Mouse (Mus musculus) limb, embryonic 11.5 days (tissue): ENCODE measurements around the gene Angptl8. TPM values are rescaled to one million over a fixed set of nuclear protein-coding genes. Genes with fewer than 3 reads are reported as not detected.
"Not testable (repeated sequence)": the region's sequence is repeated elsewhere in the genome, so short reads cannot be mapped to it uniquely, and the experiment has no call there.

Experiments
- ATAC-seq: fragments of 200-750 bp; cut with Nextera tagmentation; 2 replicates; pipeline ENCODE4 v1.8.0; 2017; ENCODE audit warnings: low read depth; ENCODE audit not compliant: insufficient number of reproducible peaks, low FRiP score, low TSS enrichment
- DNase-seq: peaks from one replicate; pipeline ENCODE4 v3.0.0-alpha.2; 2015; ENCODE audit warnings: low spot score
- H3K27ac ChIP-seq: fragments of 300-500 bp; sonication (generic); replicated peaks from 2 replicates; pipeline ENCODE4 v1.5.1; 2014; ENCODE audit warnings: low read depth, mild to moderate bottlenecking, low read length
- H3K27me3 ChIP-seq: fragments of 300-500 bp; sonication (generic); 2 replicates; pipeline ENCODE4 v1.6.1; 2014; ENCODE audit warnings: mild to moderate bottlenecking, low read length, mixed read lengths; ENCODE audit not compliant: control insufficient read depth, insufficient read depth
- H3K36me3 ChIP-seq: fragments of 300-500 bp; sonication (generic); 2 replicates; pipeline ENCODE4 v1.6.1; 2014; ENCODE audit warnings: mild to moderate bottlenecking, low read length, moderate library complexity, mixed read lengths; ENCODE audit not compliant: control insufficient read depth, insufficient read depth
- H3K4me1 ChIP-seq: fragments of 300-500 bp; sonication (generic); 2 replicates; pipeline ENCODE4 v1.6.1; 2014; ENCODE audit warnings: low read length, mixed read lengths; ENCODE audit not compliant: control insufficient read depth, insufficient read depth
- H3K4me2 ChIP-seq: fragments of 300-500 bp; sonication (generic); 2 replicates; pipeline ENCODE4 v1.6.1; 2014; ENCODE audit warnings: low read depth, mild to moderate bottlenecking, moderate library complexity; ENCODE audit not compliant: severe bottlenecking
- H3K4me3 ChIP-seq: fragments of 300-500 bp; sonication (generic); 2 replicates; pipeline ENCODE4 v1.5.1; 2014; ENCODE audit warnings: low read depth, low read length
- H3K9ac ChIP-seq: fragments of 300-500 bp; sonication (generic); 2 replicates; pipeline ENCODE4 v1.6.1; 2014; ENCODE audit warnings: mild to moderate bottlenecking, low read length
- H3K9me3 ChIP-seq: fragments of 300-500 bp; sonication (generic); 2 replicates; pipeline ENCODE4 v1.6.1; 2016; ENCODE audit warnings: low read length; ENCODE audit not compliant: control insufficient read depth
- WGBS: fragments of 180-500 bp; shearing (Covaris S2); extraction: QIAGEN DNeasy Blood & Tissue Kit; methylation state at CpG from one replicate; pipeline ENCODE4 v1.1.7; 2014; 5-methylcytosine and 5-hydroxymethylcytosine counted together
- polyA plus RNA-seq: library from polyadenylated mRNA; unstranded; fragments of >200 nt; fragmentation: Nextera tagmentation; extraction: Ambion mirVana; gene quantifications from 2 replicates; pipeline ENCODE4 v1.2.1, GENCODE M21; 2014

Gene Angptl8
- polyA plus RNA-seq, 1 experiment from 2014 or later: 0.64 TPM

DNA sequence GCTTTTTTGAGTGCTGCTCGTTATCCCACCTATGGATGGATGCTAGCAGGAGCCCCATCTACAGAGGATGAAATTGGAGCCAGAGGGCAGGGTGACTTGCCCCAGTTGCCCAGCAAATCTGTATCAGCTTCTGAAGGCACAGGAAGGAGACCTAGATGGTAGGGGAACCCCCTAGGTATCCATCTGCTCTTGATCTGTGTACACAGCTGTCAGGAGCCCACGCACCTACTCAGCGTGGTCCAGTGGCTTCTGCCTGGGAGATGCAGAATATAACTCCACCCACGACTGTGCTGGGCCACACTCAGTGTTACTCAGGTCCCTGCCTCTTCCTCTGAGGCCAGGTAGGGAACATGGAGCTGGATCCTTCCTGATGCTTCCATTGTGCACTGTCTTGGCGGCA lies 18.7 kb downstream of the Angptl8 start:
- Histone ChIP-seq H3K9ac (no peak overlapping the region), H3K9me3 (no peaks in the 10 kb centered on the region), H3K27ac (no peak overlapping the region), H3K4me2 (no peak overlapping the region), H3K4me3 (no peak overlapping the region), H3K4me1 (peaks cover 20% of the 10 kb centered on the region), H3K27me3 (no peaks in the 10 kb centered on the region), H3K36me3 (no peaks in the 10 kb centered on the region)
- ATAC-seq (no peak), DNase-seq (no peak)
- 78% methylated on average over 5 of the region's 5 CpGs for WGBS

DNA sequence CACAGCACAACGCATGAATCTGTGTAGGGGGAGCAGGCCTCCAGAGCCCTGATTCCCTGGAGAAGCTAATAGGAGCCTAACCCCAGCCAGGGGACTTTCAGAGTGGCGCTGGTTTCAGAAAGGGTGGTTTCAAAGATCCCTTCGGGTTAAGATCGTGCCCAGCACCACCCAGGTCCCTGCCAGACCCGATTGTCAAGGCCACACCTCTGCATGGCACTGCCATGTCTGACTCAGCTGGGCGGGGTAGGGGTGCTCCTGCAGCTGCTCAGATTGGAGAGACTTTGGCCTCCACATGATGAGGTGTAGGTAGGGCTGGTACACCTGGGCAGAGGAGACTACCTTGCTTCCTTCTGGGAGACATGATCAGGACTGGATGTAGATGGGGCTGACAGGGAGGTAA lies 19.6 kb downstream of the Angptl8 start:
- Histone ChIP-seq H3K4me1 (peaks cover 18% of the 10 kb centered on the region), H3K4me2 (no peak overlapping the region), H3K36me3 (no peaks in the 10 kb centered on the region), H3K4me3 (no peak overlapping the region), H3K27me3 (no peaks in the 10 kb centered on the region), H3K9me3 (no peaks in the 10 kb centered on the region), H3K9ac (no peak overlapping the region), H3K27ac (no peak overlapping the region)
- WGBS: 86% methylated on average over 6 of the region's 6 CpGs
- no peak for DNase-seq
- ATAC-seq: no peak

DNA sequence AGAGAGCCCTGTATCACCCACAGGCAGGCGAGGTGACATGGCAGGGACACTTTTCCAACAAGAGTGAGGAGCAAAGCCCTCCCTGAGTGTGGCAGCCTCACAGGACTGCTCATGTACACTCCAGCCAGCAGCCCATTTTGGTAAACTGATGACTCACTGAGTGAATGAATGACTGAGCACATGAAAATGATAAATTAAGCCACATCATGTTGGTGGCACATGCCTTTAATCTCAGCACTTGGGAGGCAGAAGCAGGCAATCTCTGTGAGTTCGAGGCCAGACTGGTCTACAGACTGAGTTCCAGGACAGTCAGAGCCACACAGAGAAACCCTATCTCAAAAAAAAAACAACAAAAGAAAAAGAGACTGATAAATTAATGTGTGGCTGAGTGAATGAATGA lies 22.2 kb downstream of the Angptl8 start:
- 81% methylated on average over 2 of the region's 2 CpGs for WGBS
- Histone ChIP-seq H3K9me3 (no peaks in the 10 kb centered on the region), H3K27ac (no peak overlapping the region), H3K4me3 (no peak overlapping the region), H3K4me2 (no peak overlapping the region), H3K27me3 (no peaks in the 10 kb centered on the region), H3K4me1 (no peaks in the 10 kb centered on the region), H3K36me3 (no peaks in the 10 kb centered on the region), H3K9ac (no peak overlapping the region)
- ATAC-seq: no peak
- no peak for DNase-seq

DNA sequence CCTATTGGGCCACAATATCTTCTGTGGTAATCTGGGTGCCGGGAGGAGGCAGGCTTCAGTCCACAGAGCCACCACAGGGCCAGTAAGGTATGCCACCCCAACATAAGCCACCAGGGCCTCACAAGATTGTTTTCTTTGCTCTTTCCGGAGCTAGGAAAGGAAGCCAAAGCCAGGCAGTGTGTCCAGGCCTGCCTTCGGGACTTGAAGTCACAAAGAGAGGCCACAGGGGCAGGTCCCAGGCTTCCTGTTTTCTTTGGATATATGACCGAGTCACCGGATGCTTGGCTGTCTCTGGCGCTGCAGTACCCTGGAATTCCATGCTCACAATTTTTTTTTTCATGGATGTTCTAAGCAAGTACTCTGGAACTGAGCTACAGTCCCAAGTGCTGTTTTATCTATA lies 22.8 kb downstream of the Angptl8 start:
- no peak overlapping the region for H3K9ac ChIP-seq

DNA sequence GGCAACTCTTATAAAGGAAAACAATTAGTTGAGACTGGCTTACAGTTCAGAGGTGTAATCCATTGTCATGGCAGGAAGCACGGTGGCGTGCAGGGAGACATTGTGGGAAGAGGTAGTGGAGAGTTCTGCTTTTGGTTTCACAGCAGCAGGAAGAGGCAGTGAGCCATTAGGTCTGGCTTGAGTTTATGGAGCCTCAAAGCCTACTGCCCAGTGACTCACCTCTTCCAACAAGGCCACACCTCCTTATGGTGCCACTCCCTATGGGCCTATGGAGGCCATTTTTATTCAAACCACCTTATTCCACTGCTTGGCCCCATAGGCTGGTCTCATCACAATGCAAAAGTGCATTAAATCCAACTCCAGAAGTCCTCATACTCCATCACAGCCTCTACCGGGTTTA lies 24.3 kb downstream of the Angptl8 start:
- DNase-seq (no peak), ATAC-seq (no peak)
- Histone ChIP-seq H3K9me3 (no peaks in the 10 kb centered on the region), H3K4me2 (no peak overlapping the region), H3K36me3 (no peaks in the 10 kb centered on the region), H3K27me3 (no peaks in the 10 kb centered on the region), H3K27ac (no peak overlapping the region), H3K9ac (no peak overlapping the region), H3K4me3 (no peak overlapping the region), H3K4me1 (no peaks in the 10 kb centered on the region)
- WGBS: 89% methylated on average over 3 of the region's 3 CpGs

More for the DNA sequence above, 22.8 kb downstream of the Angptl8 start:
- 0 out of 2 replicates have a peak, but pooled peaks have one; percentile 17 for ATAC-seq
- Histone ChIP-seq H3K9me3 (no peaks in the 10 kb centered on the region), H3K27ac (no peak overlapping the region), H3K27me3 (no peaks in the 10 kb centered on the region), H3K4me2 (no peak overlapping the region), H3K36me3 (no peaks in the 10 kb centered on the region), H3K4me1 (no peaks in the 10 kb centered on the region), H3K4me3 (no peak overlapping the region)
- 71% methylated on average over 6 of the region's 6 CpGs for WGBS
- DNase-seq: no peak

DNA sequence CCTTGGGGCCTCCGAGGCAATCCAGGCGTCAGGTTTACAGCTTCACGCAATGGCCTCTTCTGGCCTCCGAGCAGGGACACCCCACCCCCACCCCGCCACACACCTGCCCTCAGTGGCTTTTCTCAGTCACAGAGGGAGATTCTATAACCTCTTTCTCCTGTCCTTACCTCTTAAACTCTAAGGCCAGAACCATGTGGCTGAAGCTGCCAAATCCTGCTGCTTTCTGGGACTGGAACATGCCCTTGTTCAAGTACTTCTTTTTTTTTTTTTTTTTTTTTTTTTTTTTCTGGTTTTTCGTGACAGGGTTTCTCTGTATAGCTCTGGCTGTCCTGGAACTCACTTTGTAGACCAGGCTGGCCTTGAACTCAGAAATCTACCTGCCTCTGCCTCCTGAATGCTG lies 25.0 kb downstream of the Angptl8 start:
- H3K4me2 ChIP-seq, H3K9ac ChIP-seq, H3K36me3 ChIP-seq, H3K27me3 ChIP-seq, H3K4me3 ChIP-seq, H3K9me3 ChIP-seq, H3K4me1 ChIP-seq, DNase-seq, ATAC-seq, H3K27ac ChIP-seq: not testable (repeated sequence)
- WGBS: 51% methylated on average over 6 of the region's 6 CpGs

DNA sequence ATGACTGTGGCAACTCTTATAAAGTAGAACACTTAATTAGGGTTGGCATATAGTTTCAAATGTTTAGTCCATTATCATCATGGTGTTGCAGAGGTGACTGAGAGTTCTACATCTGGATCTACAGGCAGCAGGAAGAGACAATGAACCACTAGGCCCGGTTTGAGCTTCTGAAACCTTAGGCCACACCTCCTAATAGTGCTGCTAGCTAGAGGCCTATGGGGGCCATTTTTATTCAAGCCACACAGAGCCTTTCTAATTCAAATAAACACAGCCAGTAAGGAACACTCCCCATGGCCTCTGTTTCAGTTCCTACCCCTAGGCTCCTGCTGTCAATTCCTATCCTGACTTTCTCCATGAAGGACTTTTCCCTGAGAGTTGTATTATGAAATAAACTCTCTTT lies 26.9 kb downstream of the Angptl8 start:
- no peak for ATAC-seq
- Histone ChIP-seq H3K4me2 (no peak overlapping the region), H3K27ac (no peak overlapping the region), H3K4me1 (no peaks in the 10 kb centered on the region), H3K27me3 (no peaks in the 10 kb centered on the region), H3K9ac (no peak overlapping the region), H3K4me3 (no peak overlapping the region), H3K9me3 (no peaks in the 10 kb centered on the region), H3K36me3 (no peaks in the 10 kb centered on the region)
- 71% methylated on average over 1 of the region's 1 CpGs for WGBS
- no peak for DNase-seq

DNA sequence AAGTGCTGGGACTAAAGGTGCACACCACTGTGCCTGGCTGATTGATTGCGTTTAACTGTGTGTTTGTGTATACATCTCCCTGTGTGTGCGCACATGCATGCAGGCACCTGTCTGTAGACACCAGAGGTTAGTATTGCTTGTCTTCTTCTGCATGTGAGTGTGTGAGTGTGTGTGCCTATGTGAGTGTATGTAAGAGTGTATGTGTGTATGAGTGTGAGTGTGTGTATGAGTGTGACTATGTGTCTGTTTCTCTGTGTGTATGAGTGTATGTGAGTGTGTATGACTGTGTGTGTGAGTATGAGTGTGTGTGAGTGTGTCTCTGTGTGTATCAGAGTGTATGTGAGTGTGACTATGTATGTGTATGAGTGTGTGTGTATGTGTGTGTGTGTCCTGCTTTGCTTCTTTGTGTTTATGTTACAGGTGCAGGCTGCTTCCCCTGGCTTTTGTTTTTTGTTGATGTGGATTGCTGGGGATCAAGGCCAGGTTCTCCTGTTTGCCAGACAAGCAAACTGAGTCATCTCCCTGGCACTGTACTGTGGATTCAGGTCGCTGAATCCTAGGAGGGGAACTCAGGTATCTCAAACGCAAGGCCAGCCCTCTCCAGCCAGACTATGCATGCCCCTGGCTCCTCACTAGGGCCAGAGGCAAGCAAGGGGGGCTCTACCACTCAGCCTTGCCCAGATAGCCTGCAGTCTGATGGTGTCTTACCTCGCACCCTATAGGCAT lies 30.5 kb downstream of the Angptl8 start:
- Histone ChIP-seq H3K27me3 (no peaks in the 10 kb centered on the region), H3K4me3 (no peak overlapping the region), H3K36me3 (no peaks in the 10 kb centered on the region), H3K9me3 (no peaks in the 10 kb centered on the region), H3K9ac (no peak overlapping the region), H3K27ac (no peak overlapping the region), H3K4me2 (no peak overlapping the region), H3K4me1 (no peaks in the 10 kb centered on the region)
- WGBS: 70% methylated on average over 5 of the region's 5 CpGs
- DNase-seq: no peak
- no peak for ATAC-seq

DNA sequence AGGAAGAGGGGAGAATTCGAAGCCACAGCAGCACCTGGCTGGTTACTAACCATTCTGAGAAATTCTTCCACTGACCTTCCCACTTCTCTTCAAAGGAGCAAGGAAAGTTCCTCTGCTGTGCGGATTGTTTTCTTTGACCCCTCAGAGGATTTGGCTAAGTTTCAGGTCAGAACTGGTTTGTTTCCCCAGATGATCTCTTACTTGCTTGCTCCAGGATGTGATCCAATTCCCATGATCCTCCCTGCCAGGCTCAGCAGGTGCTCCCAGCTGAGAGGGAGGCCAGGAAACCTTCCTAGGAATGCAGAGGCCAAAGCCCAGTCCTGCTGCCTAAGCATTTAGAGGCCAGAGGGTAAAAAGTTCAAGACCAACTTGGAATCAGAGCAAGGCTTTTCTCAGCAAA lies 31.3 kb downstream of the Angptl8 start:
- Histone ChIP-seq H3K36me3 (no peaks in the 10 kb centered on the region), H3K4me1 (no peaks in the 10 kb centered on the region), H3K27ac (no peak overlapping the region), H3K4me2 (no peak overlapping the region), H3K9me3 (no peaks in the 10 kb centered on the region), H3K27me3 (0 out of 2 replicates have a peak, but pooled peaks cover under 1% of the 10 kb centered on the region), H3K4me3 (no peak overlapping the region), H3K9ac (no peak overlapping the region)
- ATAC-seq (no peak), DNase-seq (no peak)
- WGBS: 73% methylated on average over 2 of the region's 2 CpGs
